Mouse (Mus musculus) E14TG2a.4 (cell line): ENCODE data around the gene Ano10.

Experiments
- CTCF ChIP-seq: conservative IDR thresholded peaks from 2 replicates; pipeline ENCODE4 v1.5.1; 2014; ENCODE audit warnings: low read length
- NANOG ChIP-seq: IDR thresholded peaks from 2 replicates; pipeline ENCODE4 v1.6.1; 2014; ENCODE audit warnings: borderline replicate concordance, low read length, mixed read lengths
- POU5F1 ChIP-seq: IDR thresholded peaks from 2 replicates; pipeline ENCODE4 v1.6.1; 2014; ENCODE audit warnings: low read length, borderline replicate concordance

GRCm38 (mm10) chr9:122343399-122343798 is 49.2 kb upstream of the Ano10 start:
- TF ChIP-seq NANOG (no peak), CTCF (no peak), POU5F1 (no peak)
